ENCODE assay signal across 18 mouse cellular contexts in the genomic region with DNA sequence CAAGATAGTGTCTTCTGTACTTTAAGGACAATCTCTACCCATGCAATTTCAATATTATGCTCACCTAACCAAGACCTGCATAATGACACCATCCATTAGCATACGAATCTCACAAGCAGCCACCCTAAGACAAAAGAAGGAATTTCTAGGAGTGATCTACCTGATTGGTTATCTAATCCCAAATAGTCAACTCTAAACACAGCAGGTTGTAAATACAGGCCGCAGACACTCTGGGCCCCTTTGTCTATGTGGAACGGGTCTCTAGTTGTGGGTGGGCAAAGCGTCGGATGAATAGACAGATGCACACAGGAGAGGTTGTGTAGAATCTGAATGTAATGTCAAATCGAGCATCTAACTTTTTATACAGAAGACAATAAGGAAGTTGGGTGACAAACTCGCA.
"Had no signal": no experiment of that assay in that cellular context is flagged by ENCODE, and none has a peak within 500 bp of the region (broad histone marks: within the 10 kb centered on the region; RNA-seq: fewer than 3 reads in every experiment).

No protein-coding gene starts in this region.

- DNase-seq: lung, adult 18-20 months; lung, embryonic 14.5 days; lung, postnatal 10 days; lung, postnatal 4 days; midbrain, embryonic 14.5 days; retina, postnatal 1 day; right cerebral cortex, adult 18-20 months; right cerebral cortex, postnatal 25 days; right cerebral cortex, postnatal 4 days; spleen, adult 18-20 months; thymus, adult 18-20 months; thymus, postnatal 14 days; thymus, postnatal 36 days had no signal

- H3K4me1 ChIP-seq: midbrain, embryonic 10.5 days; midbrain, embryonic 12.5 days; neural tube, embryonic 13.5 days; neural tube, embryonic 15.5 days had no signal

- H3K9ac ChIP-seq: lung, embryonic 14.5 days; midbrain, embryonic 12.5 days; neural tube, embryonic 13.5 days; neural tube, embryonic 15.5 days had no signal

- H3K36me3 ChIP-seq: midbrain, embryonic 10.5 days; midbrain, embryonic 12.5 days; neural tube, embryonic 13.5 days; neural tube, embryonic 15.5 days had no signal

- H3K9me3 ChIP-seq: midbrain, embryonic 10.5 days; midbrain, embryonic 12.5 days; neural tube, embryonic 15.5 days had no signal

- H3K27ac ChIP-seq: midbrain, embryonic 10.5 days; midbrain, embryonic 12.5 days; neural tube, embryonic 13.5 days; neural tube, embryonic 15.5 days had no signal

- H3K27me3 ChIP-seq: midbrain, embryonic 12.5 days; neural tube, embryonic 13.5 days; neural tube, embryonic 15.5 days had no signal

- H3K4me3 ChIP-seq: midbrain, embryonic 10.5 days; midbrain, embryonic 12.5 days; myocyte; neural tube, embryonic 13.5 days; neural tube, embryonic 15.5 days had no signal
